Mouse (Mus musculus) B cell, adult 2 months (primary cell): Measurements from ENCODE around the gene Gm49325.
"Not testable (repeated sequence)": the region's sequence is repeated elsewhere in the genome, so short reads cannot be mapped to it uniquely, and the experiment has no call there.

Source experiments
- DNase-seq, 2 experiments: peaks; one replicate each; pipeline ENCODE4 v3.0.0; 2022

The Gm49325 gene

GRCm38 (mm10) chr10:77687021-77687420, 81.0 kb downstream of the Gm49325 start:
- DNase-seq, result no peak

- DNase-seq, result not testable (repeated sequence)
Observed at GRCm38 (mm10) chr10:77690356-77690807, 84.4 kb downstream of the Gm49325 start, which contains the start of gene Gm19402. Gm19402 (minus strand) TSS chr10:77690757.
